Mouse (Mus musculus) thymus, postnatal 36 days (tissue): Measurements from ENCODE around the gene Qrich1.
"Not testable (repeated sequence)": the region's sequence is repeated elsewhere in the genome, so short reads cannot be mapped to it uniquely, and the experiment has no call there.

ENCODE experiments used
- DNase-seq, 2 experiments: peaks; one replicate each; pipeline ENCODE4 v3.0.0; 2022; ENCODE audit warnings: mixed read lengths in 2 of 2

Gene Qrich1

DNA sequence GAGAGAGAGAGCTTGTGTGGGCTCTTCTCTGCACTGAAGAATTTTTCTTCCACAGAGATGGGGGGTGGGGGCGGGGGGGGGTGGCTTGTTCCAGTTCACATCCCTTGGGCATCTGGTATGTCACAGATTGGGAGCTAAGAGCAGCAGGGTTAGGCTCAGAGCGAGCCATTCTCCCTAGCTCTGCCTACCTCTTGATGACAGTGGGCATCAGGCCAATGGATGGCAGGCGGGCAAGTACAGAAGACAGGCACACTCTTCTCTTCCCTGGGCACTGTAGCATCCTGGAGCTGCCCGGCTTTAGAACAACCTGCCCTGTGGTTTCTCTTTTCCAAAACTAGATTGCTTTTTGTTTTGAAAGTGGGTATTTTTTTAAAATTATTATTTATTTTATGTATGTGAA is 74.9 kb downstream of the Qrich1 start:
- DNase-seq = no peak

- no peak for DNase-seq
Measured at GRCm38 (mm10) chr9:108594354-108594753, 77.7 kb downstream of the Qrich1 start.

GRCm38 (mm10) chr9:108596998-108597764 is 80.6 kb downstream of the Qrich1 start, which contains the start of gene P4htm:
Gene P4htm, minus strand, starts transcription at chr9:108597667.
- peak; percentile 55 to 62 for DNase-seq

- no peak for DNase-seq
Measured at GRCm38 (mm10) chr9:108599021-108599566, 82.5 kb downstream of the Qrich1 start.

DNA sequence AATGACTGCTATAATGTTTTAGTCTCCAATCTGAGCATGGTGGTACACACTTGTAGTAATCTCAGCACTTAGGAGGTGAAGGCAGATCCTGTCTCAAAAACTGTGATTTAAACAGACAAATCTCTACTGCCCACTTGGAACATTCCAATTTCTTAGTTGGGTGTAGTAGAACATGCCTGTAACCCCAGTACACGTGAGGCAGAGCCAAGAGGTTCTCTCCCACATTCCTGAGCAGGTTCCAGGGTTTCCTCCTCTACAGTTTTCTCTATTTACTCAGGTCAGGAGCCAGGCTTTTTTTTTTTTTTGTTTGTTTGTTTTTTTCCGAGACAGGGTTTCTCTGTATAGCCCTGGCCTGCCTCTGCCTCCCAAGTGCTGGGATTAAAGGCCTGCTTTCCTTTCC is 83.4 kb downstream of the Qrich1 start:
- no peak for DNase-seq

- no peak for DNase-seq
Measured at GRCm38 (mm10) chr9:108601986-108602385, 85.4 kb downstream of the Qrich1 start.

- DNase-seq = not testable (repeated sequence)
Measured at GRCm38 (mm10) chr9:108607929-108608328, 91.3 kb downstream of the Qrich1 start.

- no peak for DNase-seq
Measured at GRCm38 (mm10) chr9:108608889-108609288, 92.3 kb downstream of the Qrich1 start.
